8 mouse cellular contexts compared by ENCODE assay signal in the genomic region with DNA sequence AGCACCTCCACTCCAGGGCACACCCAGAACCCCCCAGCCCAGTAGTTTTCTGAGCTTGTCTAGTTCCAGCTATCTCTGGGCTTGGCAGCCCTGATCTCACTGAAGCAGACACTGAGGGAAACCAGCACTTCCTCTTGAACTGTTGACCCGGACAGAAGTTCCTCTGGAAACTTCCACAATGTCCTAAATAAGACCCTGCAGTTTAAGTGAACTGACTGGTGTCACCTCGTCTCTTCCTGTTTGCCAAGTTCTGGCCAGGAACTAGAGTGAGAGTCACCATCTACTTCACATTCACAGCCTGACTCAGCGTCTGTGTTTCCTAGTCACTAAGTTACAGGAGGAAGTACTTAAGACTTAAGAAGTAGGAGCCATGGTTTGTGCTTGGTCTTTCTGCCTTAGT. TPM values are rescaled to one million over a fixed set of nuclear protein-coding genes. Genes with fewer than 3 reads are reported as not detected.
A peak's percentile ranks its signal among the peaks of the same experiment; 100 is the strongest.
DNase-seq lines count a peak whose midpoint lies in the region; ATAC-seq lines count a peak whose summit lies in the region.

No protein-coding gene starts in this region.

- no peaks in the 10 kb centered on the region for H3K9me3 ChIP-seq in heart, embryonic 13.5 days
- H3K9me3 ChIP-seq in limb, embryonic 10.5 days (replicated peaks) = no peaks in the 10 kb centered on the region
- H3K9me3 ChIP-seq in hindbrain, embryonic 13.5 days = no peaks in the 10 kb centered on the region
- no peaks in the 10 kb centered on the region for H3K9me3 ChIP-seq in hindbrain, embryonic 12.5 days (replicated peaks)

- peak; percentile 35 for DNase-seq in layer of hippocampus, adult 11-12 months (ENCODE audit: low spot score)
- no peak for DNase-seq in layer of hippocampus, adult 9-10 months (ENCODE audit: low spot score)
- DNase-seq in limb, embryonic 10.5 days (ENCODE audit: low spot score) = no peak
- no peak for DNase-seq in frontal cortex, adult 2 months (ENCODE audit: extremely low spot score in 1 of 2, low spot score in 1 of 2)

- no peak overlapping the region for H3K4me3 ChIP-seq in heart, embryonic 13.5 days
- H3K4me3 ChIP-seq in limb, embryonic 10.5 days = no peak overlapping the region
- H3K4me3 ChIP-seq in hindbrain, embryonic 13.5 days = no peak overlapping the region
- H3K4me3 ChIP-seq in hindbrain, embryonic 12.5 days = no peak overlapping the region

- H3K4me2 ChIP-seq in heart, embryonic 13.5 days = no peak overlapping the region
- H3K4me2 ChIP-seq in hindbrain, embryonic 13.5 days = no peak overlapping the region
- no peak overlapping the region for H3K4me2 ChIP-seq in hindbrain, embryonic 12.5 days (replicated peaks)

- no peaks in the 10 kb centered on the region for H3K27me3 ChIP-seq in heart, embryonic 13.5 days (replicated peaks)
- no peaks in the 10 kb centered on the region for H3K27me3 ChIP-seq in limb, embryonic 10.5 days (ENCODE audit: low read depth, poor library complexity, severe bottlenecking)
- H3K27me3 ChIP-seq in hindbrain, embryonic 13.5 days = no peaks in the 10 kb centered on the region
- H3K27me3 ChIP-seq in hindbrain, embryonic 12.5 days = no peaks in the 10 kb centered on the region

- WGBS in heart, embryonic 13.5 days = 51% methylated on average over 3 of the region's 3 CpGs
- 81% methylated on average over 3 of the region's 3 CpGs for WGBS in limb, embryonic 10.5 days
- WGBS in hindbrain, embryonic 13.5 days = 87% methylated on average over 3 of the region's 3 CpGs
- WGBS in hindbrain, embryonic 12.5 days = 83% methylated on average over 3 of the region's 3 CpGs

- H3K27ac ChIP-seq in heart, embryonic 13.5 days (replicated peaks) = peak overlapping the region; percentile 57
- 0 out of 2 replicates have a peak overlapping the region, but pooled peaks have one; percentile 19 for H3K27ac ChIP-seq in limb, embryonic 10.5 days
- no peak overlapping the region for H3K27ac ChIP-seq in hindbrain, embryonic 13.5 days
- no peak overlapping the region for H3K27ac ChIP-seq in hindbrain, embryonic 12.5 days

- H3K9ac ChIP-seq in heart, embryonic 13.5 days = no peak overlapping the region
- H3K9ac ChIP-seq in hindbrain, embryonic 13.5 days = no peak overlapping the region
- H3K9ac ChIP-seq in hindbrain, embryonic 12.5 days = no peak overlapping the region

- H3K4me1 ChIP-seq in heart, embryonic 13.5 days = peaks cover 65% of the 10 kb centered on the region
- peaks cover 26% of the 10 kb centered on the region for H3K4me1 ChIP-seq in limb, embryonic 10.5 days
- peaks cover 22% of the 10 kb centered on the region for H3K4me1 ChIP-seq in hindbrain, embryonic 13.5 days (replicated peaks)
- peaks cover 18% of the 10 kb centered on the region for H3K4me1 ChIP-seq in hindbrain, embryonic 12.5 days

- no peak for ATAC-seq in heart, embryonic 13.5 days (ENCODE audit: extremely low read depth, insufficient number of reproducible peaks, low FRiP score, low TSS enrichment)
- peak; percentile 70 for ATAC-seq in neutrophil, adult 5-6 weeks (ENCODE audit: extremely low read depth, insufficient number of reproducible peaks, low FRiP score, poor library complexity, severe bottlenecking)
- ATAC-seq in hindbrain, embryonic 13.5 days (ENCODE audit: low FRiP score) = no peak
- ATAC-seq in hindbrain, embryonic 12.5 days (ENCODE audit: low FRiP score) = no peak

- H3K36me3 ChIP-seq in heart, embryonic 13.5 days = peaks cover 22% of the 10 kb centered on the region
- peaks cover 6% of the 10 kb centered on the region; the same call in 1 of the 2 replicates for H3K36me3 ChIP-seq in limb, embryonic 10.5 days
- peaks cover 27% of the 10 kb centered on the region for H3K36me3 ChIP-seq in hindbrain, embryonic 13.5 days
- H3K36me3 ChIP-seq in hindbrain, embryonic 12.5 days = 0 out of 2 replicates have a peak, but pooled peaks cover 4% of the 10 kb centered on the region

RNA-seq across cellular contexts. Expression of gene 2510009E07Rik, which starts 52.5 kb away (rescaled TPM):
- polyA plus RNA-seq in heart, embryonic 13.5 days (2015; fragmentation: Nextera tagmentation; extraction: Ambion mirVana) = 19.3 and 19.5 TPM in 2 replicates
- polyA plus RNA-seq in limb, embryonic 10.5 days (2016; fragmentation: Nextera tagmentation; extraction: Ambion mirVana) = 4.7 and 7.3 TPM in 2 replicates
- 0.12 and 0.86 TPM in 2 replicates for total RNA-seq in neutrophil, adult 5-6 weeks (2017)
- polyA plus RNA-seq in hindbrain, embryonic 13.5 days (2015; fragmentation: Nextera tagmentation; extraction: Ambion mirVana) = 46.1 and 48.6 TPM in 2 replicates
- polyA plus RNA-seq in frontal cortex, adult 2 months (2012; rRNA removed) = 26.9 and 32.8 TPM in 2 replicates
- polyA plus RNA-seq in hindbrain, embryonic 12.5 days (2016; fragmentation: Nextera tagmentation; extraction: Ambion mirVana) = 54.6 and 56.0 TPM in 2 replicates

Comparison
In these comparisons a context has a peak if more than half of its experiments do, and no peak if none do; other contexts are left out.
1. H3K27ac ChIP-seq: peak in heart, embryonic 13.5 days (single experiment) and limb, embryonic 10.5 days (single experiment); none in hindbrain, embryonic 13.5 days (single experiment) and hindbrain, embryonic 12.5 days (single experiment).